Mouse (Mus musculus) liver, adult 2 months (tissue): ENCODE data around the gene Card10. TPM values are rescaled to one million over a fixed set of nuclear protein-coding genes. Genes with fewer than 3 reads are reported as not detected.

Experiments used
- DNase-seq: peaks from one replicate; pipeline ENCODE4 v3.0.0-alpha.2; 2011; ENCODE audit warnings: low read depth, low spot score; ENCODE audit errors: extremely low read depth
- H3K27ac ChIP-seq: fragments of 200-500 bp; replicated peaks from 2 replicates; pipeline ENCODE4 v1.5.1; 2012; ENCODE audit warnings: low read depth, mild to moderate bottlenecking, control low read depth, inconsistent platforms, low read length; ENCODE audit not compliant: insufficient read depth
- H3K27me3 ChIP-seq: fragments of 200-500 bp; 2 replicates; pipeline ENCODE4 v1.6.1; 2012; ENCODE audit warnings: mild to moderate bottlenecking, moderate library complexity, low read length, inconsistent platforms; ENCODE audit not compliant: control insufficient read depth, insufficient read depth
- H3K36me3 ChIP-seq: fragments of 200-500 bp; 2 replicates; pipeline ENCODE4 v1.6.1; 2012; ENCODE audit warnings: low read length, inconsistent platforms; ENCODE audit not compliant: control insufficient read depth, insufficient read depth
- H3K4me1 ChIP-seq: fragments of 200-500 bp; 2 replicates; pipeline ENCODE4 v1.6.1; 2011; ENCODE audit warnings: low read length; ENCODE audit not compliant: control insufficient read depth, insufficient read depth
- H3K4me3 ChIP-seq: fragments of 200-500 bp; 2 replicates; pipeline ENCODE4 v1.5.1; 2011; ENCODE audit warnings: low read depth, mild to moderate bottlenecking, control low read depth, low read length, moderate library complexity; ENCODE audit not compliant: insufficient read depth
- H3K79me2 ChIP-seq: fragments of 200-500 bp; 2 replicates; pipeline ENCODE4 v1.6.1; 2012; ENCODE audit warnings: inconsistent platforms, mild to moderate bottlenecking, low read length, moderate library complexity; ENCODE audit not compliant: control insufficient read depth, insufficient read depth
- H3K9ac ChIP-seq: fragments of 200-500 bp; 2 replicates; pipeline ENCODE4 v1.6.1; 2012; ENCODE audit warnings: low read depth, mild to moderate bottlenecking, control low read depth, inconsistent platforms, low read length
- CTCF ChIP-seq: fragments of 200-500 bp; IDR thresholded peaks from 2 replicates; pipeline ENCODE4 v1.5.1; 2011; ENCODE audit warnings: low read depth, low read length, control low read depth
- POLR2A ChIP-seq: fragments of 200-500 bp; IDR thresholded peaks from 2 replicates; pipeline ENCODE4 v1.6.1; 2011; ENCODE audit warnings: low read length, control low read depth; ENCODE audit not compliant: insufficient read depth; ENCODE audit errors: extremely low read depth
- WGBS: fragments of 180-500 bp; shearing (Covaris S2); methylation state at CpG from one replicate; pipeline ENCODE4 v1.1.7; 2018; 5-methylcytosine and 5-hydroxymethylcytosine counted together
- polyA plus RNA-seq: library from polyadenylated mRNA; depleted of rRNA; stranded (reverse); fragments of >200 nt; gene quantifications from 2 replicates; pipeline ENCODE4 v1.2.3, GENCODE M21; 2012; rRNA removed
- total RNA-seq: library from RNA; depleted of rRNA; stranded (reverse); fragments of >200 nt; gene quantifications from 2 replicates; pipeline ENCODE4 v1.2.3, GENCODE M21; 2014; rRNA removed

Gene Card10
- total RNA-seq, result 2.7 and 4.3 TPM in 2 replicates
- 15.0 and 18.7 TPM in 2 replicates for polyA plus RNA-seq

DNA sequence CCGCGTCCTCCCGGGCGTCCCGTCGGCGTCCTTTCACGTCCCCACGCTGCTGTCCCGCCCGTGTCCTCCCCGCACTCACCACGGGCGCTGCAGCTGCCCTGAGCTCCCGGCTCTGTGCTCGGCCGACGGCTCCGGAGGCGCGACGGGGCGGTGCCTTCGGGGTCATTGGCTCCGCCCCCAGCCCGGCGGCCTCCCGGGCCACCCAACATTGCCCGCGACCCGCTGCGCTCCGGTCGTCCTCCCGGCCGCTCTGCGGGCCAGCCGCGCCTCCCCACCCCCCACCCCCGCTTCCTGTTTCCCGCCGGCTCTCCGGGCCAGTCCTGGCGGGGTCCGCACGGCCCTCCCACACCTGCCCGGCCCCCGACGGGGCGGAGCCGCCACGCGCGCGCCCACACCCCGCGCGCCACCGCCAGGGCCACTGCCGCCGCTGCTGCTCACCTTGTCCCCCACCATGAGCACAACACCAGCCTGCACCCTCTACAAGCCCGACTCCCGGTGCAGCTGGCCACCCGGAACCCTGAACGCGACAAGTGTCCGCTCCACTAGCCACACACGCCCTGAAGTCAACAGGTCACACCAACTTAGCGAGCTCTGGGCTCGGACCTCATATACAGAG, at the start of gene Card10:
Gene Card10 (minus strand): TSS at position 267 of the 616 bp plus-strand sequence.
- TF ChIP-seq CTCF (no peak), POLR2A (peak; percentile 83)
- Histone ChIP-seq H3K27ac (peak within 1 kb of the TSS; percentile 62), H3K4me1 (peaks cover 16% of the 10 kb centered on the region), H3K27me3 (no peaks in the 10 kb centered on the region), H3K36me3 (no peaks in the 10 kb centered on the region), H3K4me3 (peak within 1 kb of the TSS; percentile 83), H3K9ac (peak within 1 kb of the TSS; percentile 92), H3K79me2 (peaks cover 3% of the 10 kb centered on the region; the same call in 1 of the 2 replicates)
- DNase-seq, result peak; percentile 48
- 2% methylated on average over 68 of the region's 70 CpGs for WGBS

DNA sequence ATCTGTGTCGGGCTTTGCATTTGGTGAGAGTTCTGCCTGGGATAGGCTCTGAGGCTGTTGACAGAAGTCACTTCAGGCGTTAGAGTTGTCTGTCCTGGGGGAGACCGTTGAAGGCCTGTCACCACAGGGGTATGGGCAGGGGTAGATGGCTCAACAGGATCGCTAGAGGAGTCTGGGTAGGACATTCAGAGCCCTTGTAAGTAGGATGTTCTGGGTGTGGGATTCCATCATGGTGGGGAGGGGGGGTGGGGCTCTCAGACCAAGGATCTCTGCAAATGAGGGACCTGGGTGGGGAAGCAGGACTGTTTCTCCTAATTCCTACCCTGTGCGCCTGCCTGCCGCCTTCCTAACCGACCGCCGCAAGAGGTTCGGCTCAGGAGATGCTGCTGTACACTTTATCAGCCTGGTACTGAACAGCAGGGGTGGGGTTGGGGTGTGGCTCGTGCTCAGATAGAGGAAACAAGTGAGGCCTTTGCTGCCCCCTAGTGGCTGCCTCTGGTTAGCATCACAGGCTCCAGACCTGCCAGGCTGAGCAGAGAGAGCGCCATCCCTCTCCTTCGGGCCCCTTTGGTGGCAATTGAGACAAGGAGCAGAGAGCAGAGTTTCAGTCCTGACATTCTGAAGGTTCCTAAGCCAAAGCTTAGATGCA, 48.8 kb upstream of the Card10 start:
- Histone ChIP-seq H3K4me1 (peaks cover 15% of the 10 kb centered on the region), H3K27me3 (no peaks in the 10 kb centered on the region), H3K4me3 (no peak overlapping the region), H3K9ac (no peak overlapping the region), H3K36me3 (no peaks in the 10 kb centered on the region), H3K27ac (no peak overlapping the region), H3K79me2 (peaks cover 2% of the 10 kb centered on the region; the same call in 1 of the 2 replicates)
- WGBS, result 8% methylated on average over 13 of the region's 13 CpGs
- TF ChIP-seq CTCF (peak; percentile 91), POLR2A (no peak)
- peak; percentile 68 for DNase-seq

DNA sequence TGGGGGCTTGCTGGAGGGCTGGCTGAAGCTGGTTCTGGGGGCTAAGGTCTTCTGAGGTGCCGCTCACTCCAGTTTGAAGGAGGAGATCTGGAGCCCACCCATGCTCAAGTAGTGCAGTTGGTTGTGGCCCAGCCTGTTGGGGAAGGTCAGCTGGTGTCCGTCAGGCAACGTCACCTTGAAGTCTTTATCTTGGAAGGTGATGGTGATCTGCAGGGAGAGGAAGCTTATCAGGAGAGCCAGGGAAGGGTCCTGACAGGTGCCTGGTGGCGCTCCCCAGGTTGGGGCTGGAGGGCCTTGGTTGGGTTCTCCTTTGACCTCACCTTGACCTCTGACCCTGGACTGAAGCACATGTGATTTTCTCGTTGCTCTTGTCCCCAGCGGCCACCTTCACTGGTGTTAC, 48.1 kb upstream of the Card10 start:
- no peak for DNase-seq
- Histone ChIP-seq H3K36me3 (no peaks in the 10 kb centered on the region), H3K27me3 (no peaks in the 10 kb centered on the region), H3K27ac (no peak overlapping the region), H3K4me3 (no peak overlapping the region), H3K79me2 (peaks cover 8% of the 10 kb centered on the region; the same call in 1 of the 2 replicates), H3K9ac (no peak overlapping the region), H3K4me1 (peaks cover 19% of the 10 kb centered on the region)
- TF ChIP-seq POLR2A, result no peak
- WGBS, result 38% methylated on average over 6 of the region's 6 CpGs

DNA sequence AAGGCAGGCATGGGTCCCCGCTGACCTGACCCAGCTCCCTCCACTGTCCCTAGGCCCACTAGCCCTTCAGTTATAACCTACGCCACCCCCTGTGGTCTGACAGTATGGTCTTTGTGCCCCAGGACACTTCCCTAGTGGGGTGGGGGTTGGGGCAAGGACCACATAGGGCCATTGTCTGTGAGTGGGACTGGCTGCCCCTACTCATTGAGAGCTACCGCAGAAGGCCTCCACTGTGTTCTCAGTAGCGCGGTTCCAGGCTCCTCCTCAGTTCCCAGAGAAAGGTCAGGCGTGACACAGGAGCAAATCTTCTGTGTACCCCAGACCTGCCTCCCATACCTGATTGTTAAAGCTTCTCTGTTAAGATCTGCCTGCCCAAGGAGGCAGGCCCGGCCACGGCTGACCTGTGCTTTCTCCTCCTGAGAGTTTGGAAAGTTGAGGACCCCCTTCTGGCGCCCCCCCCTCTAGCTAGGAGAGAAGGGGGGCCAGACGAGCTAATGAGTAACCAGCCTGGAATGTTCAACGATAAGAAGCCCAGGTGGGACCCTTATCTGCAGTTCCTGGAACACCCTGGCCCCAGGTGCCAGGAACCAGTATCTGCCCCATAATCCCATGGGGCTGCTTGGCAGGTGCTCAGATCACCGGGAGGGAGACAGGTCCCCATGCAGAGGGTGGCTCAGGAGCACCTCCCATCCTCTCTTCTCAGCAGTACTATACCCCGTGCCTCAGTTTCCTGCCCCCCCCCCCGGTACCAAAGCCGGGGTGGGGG, 47.4 kb upstream of the Card10 start:
- Histone ChIP-seq H3K9ac (no peak overlapping the region; the same call in 1 of the 2 replicates), H3K27ac (peak overlapping the region; percentile 7; the same call in 1 of the 2 replicates), H3K4me1 (peaks cover 25% of the 10 kb centered on the region), H3K4me3 (no peak overlapping the region), H3K79me2 (peaks cover 8% of the 10 kb centered on the region; the same call in 1 of the 2 replicates), H3K36me3 (no peaks in the 10 kb centered on the region), H3K27me3 (no peaks in the 10 kb centered on the region)
- TF ChIP-seq CTCF (no peak), POLR2A (no peak)
- 52% methylated on average over 14 of the region's 15 CpGs for WGBS
- DNase-seq, result no peak

DNA sequence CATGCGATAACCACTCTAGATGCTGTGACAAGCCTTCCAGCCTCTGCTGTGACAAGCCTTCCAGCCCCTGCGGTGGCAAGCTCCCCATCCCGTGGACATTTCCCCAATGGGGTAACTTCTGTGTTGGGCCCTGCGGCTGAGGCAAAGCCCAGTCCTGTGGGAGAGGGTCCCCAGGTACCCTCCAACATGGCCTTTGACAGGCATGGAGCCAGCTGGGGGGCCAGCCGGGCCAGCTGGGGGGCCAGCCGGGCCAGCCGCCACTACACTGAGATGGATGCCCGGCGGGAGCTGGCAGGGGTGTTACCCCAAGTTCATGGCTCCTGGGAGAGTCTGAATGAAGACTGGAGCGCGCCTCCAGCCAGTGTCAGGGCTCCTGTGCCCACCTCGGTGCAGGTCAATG, 46.6 kb upstream of the Card10 start:
- Histone ChIP-seq H3K36me3 (no peaks in the 10 kb centered on the region), H3K4me3 (no peak overlapping the region), H3K27ac (no peak overlapping the region), H3K27me3 (no peaks in the 10 kb centered on the region), H3K4me1 (peaks cover 31% of the 10 kb centered on the region), H3K9ac (no peak overlapping the region), H3K79me2 (peaks cover 8% of the 10 kb centered on the region; the same call in 1 of the 2 replicates)
- no peak for TF ChIP-seq CTCF
- TF ChIP-seq POLR2A, result no peak
- no peak for DNase-seq
- 87% methylated on average over 12 of the region's 12 CpGs for WGBS
